Mouse (Mus musculus): ENCODE measurements around the gene Ugt1a7c.
"Not testable (repeated sequence)": the region's sequence is repeated elsewhere in the genome, so short reads cannot be mapped to it uniquely, and the experiment has no call there.

Gene Ugt1a7c

GRCm38 (mm10) chr1:88094941-88095492 is at the start of gene Ugt1a7c:
TSS of gene Ugt1a7c (plus strand) at chr1:88095062.
- peak; percentile 30 to 61 for DNase-seq

- not testable (repeated sequence) for DNase-seq
Observed at GRCm38 (mm10) chr1:88047408-88047807, 47.5 kb upstream of the Ugt1a7c start.

- DNase-seq = no peak
Observed at GRCm38 (mm10) chr1:88055088-88055487, 39.8 kb upstream of the Ugt1a7c start, which contains the start of gene Ugt1a10. TSS of gene Ugt1a10 (plus strand) at chr1:88055388.

- DNase-seq = not testable (repeated sequence)
Observed at GRCm38 (mm10) chr1:88066472-88067102, 28.3 kb upstream of the Ugt1a7c start.

GRCm38 (mm10) chr1:88070495-88070894 is 24.4 kb upstream of the Ugt1a7c start, which contains the start of gene Ugt1a9:
TSS of gene Ugt1a9 (plus strand) at chr1:88070800.
- DNase-seq = no peak

- DNase-seq = no peak
Observed at GRCm38 (mm10) chr1:88070902-88071301, 24.0 kb upstream of the Ugt1a7c start.

- DNase-seq = no peak
Observed at GRCm38 (mm10) chr1:88074471-88074870, 20.4 kb upstream of the Ugt1a7c start.

GRCm38 (mm10) chr1:88077128-88077527 is 17.7 kb upstream of the Ugt1a7c start:
- no peak for DNase-seq

GRCm38 (mm10) chr1:88081670-88082069 is 13.2 kb upstream of the Ugt1a7c start:
- no peak for DNase-seq

GRCm38 (mm10) chr1:88086125-88086524 is 8.7 kb upstream of the Ugt1a7c start:
- DNase-seq = no peak

GRCm38 (mm10) chr1:88087513-88087912 is 7.3 kb upstream of the Ugt1a7c start, which contains the start of gene Ugt1a8:
TSS of gene Ugt1a8 (plus strand) at chr1:88087813.
- DNase-seq = no peak

GRCm38 (mm10) chr1:88092341-88092740 is 2.5 kb upstream of the Ugt1a7c start:
- DNase-seq = no peak

GRCm38 (mm10) chr1:88094270-88094676 is 589 bp upstream of the Ugt1a7c start:
- peak; percentile 22 to 56 for DNase-seq

- not testable (repeated sequence) for DNase-seq
Observed at GRCm38 (mm10) chr1:88098546-88098945, 3.7 kb downstream of the Ugt1a7c start.

- DNase-seq = peak in 1 of 2 experiments; percentile 25
Observed at GRCm38 (mm10) chr1:88099691-88100090, 4.8 kb downstream of the Ugt1a7c start.

GRCm38 (mm10) chr1:88103019-88103418 is 8.2 kb downstream of the Ugt1a7c start, which contains the start of gene Ugt1a6b:
TSS of gene Ugt1a6b (plus strand) at chr1:88103252.
- DNase-seq = not testable (repeated sequence)

GRCm38 (mm10) chr1:88103697-88104468 is 9.0 kb downstream of the Ugt1a7c start:
- not testable (repeated sequence) for DNase-seq

- no peak for DNase-seq
Observed at GRCm38 (mm10) chr1:88104667-88105430, 10.0 kb downstream of the Ugt1a7c start.

- DNase-seq = peak; percentile 68 to 74
Observed at GRCm38 (mm10) chr1:88105656-88106055, 10.8 kb downstream of the Ugt1a7c start.

GRCm38 (mm10) chr1:88109027-88109557 is 14.2 kb downstream of the Ugt1a7c start:
- DNase-seq = not testable (repeated sequence)

GRCm38 (mm10) chr1:88109604-88110003 is 14.7 kb downstream of the Ugt1a7c start:
- DNase-seq = not testable (repeated sequence)

- peak in 1 of 2 experiments; percentile 63 for DNase-seq
Observed at GRCm38 (mm10) chr1:88112769-88113168, 17.9 kb downstream of the Ugt1a7c start.
